Mouse (Mus musculus): ENCODE measurements around the gene Kiss1. TPM values are rescaled to one million over a fixed set of nuclear protein-coding genes. Genes with fewer than 3 reads are reported as not detected.

Kiss1 gene
- total and polyA plus RNA-seq, 3 experiments: not detected

DNA sequence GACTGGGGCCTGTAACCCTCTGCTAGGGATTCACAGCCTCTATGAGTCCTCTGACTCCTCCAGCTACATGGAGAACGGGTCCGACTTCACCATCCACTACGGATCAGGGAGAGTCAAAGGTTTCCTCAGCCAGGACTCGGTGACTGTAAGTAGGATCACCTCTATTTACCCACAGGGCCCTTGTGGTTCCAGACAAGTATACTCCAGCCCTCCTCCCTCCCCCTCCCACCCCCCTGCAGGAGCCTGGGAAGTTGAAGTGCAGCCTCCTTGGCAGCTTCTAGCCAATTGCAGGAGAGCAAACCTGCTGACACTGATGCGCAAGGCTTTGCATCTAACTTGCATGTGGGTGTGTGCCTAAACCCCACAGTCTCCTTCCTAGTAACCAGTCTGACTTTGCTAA lies 33.8 kb downstream of the Kiss1 start:
- Histone ChIP-seq H3K79me2 (replicated peaks; ENCODE audit: control insufficient read depth, extremely low read depth, insufficient read depth, poor library complexity, severe bottlenecking) (no peaks in the 10 kb centered on the region), H3K9ac (ENCODE audit: insufficient read depth, low read depth) (no peak overlapping the region), H3K36me3 (replicated peaks in 1 of 2; ENCODE audit: control insufficient read depth in 1 of 2, insufficient read depth in 1 of 2, low read length in 1 of 2) (no peaks in the 10 kb centered on the region), H3K4me3 (replicated peaks in 1 of 3; ENCODE audit: low read depth in 2 of 3, low read length in 2 of 3, poor library complexity in 1 of 3) (no peak overlapping the region), H3K27me3 (replicated peaks) (peaks cover 78% of the 10 kb centered on the region), H3K9me3 (replicated peaks; ENCODE audit: low read length) (no peaks in the 10 kb centered on the region), H3K27ac (ENCODE audit: insufficient read depth, low read depth) (no peak overlapping the region), H3K4me1 (ENCODE audit: control insufficient read depth in 1 of 2, insufficient read depth in 2 of 2) (peaks cover 18 to 32% of the 10 kb centered on the region in 2 experiments), H3K4me2 (ENCODE audit: insufficient read depth, low read depth, poor library complexity, severe bottlenecking) (peak overlapping the region; percentile 39; the same call in 1 of the 2 replicates)
- no peak for TF ChIP-seq E2F4 (IDR thresholded peaks at IDR 0.05; ENCODE audit: insufficient replicate concordance, low read depth, low read length)
- no peak for TF ChIP-seq NRF1 (IDR thresholded peaks at IDR 0.05; ENCODE audit: low read depth, low read length)
- no peak for TF ChIP-seq ZC3H11A (IDR thresholded peaks at IDR 0.05; ENCODE audit: low read depth, low read length)
- TF ChIP-seq KAT2A (IDR thresholded peaks at IDR 0.05; ENCODE audit: insufficient replicate concordance, low read length): no peak
- TF ChIP-seq MAX (IDR thresholded peaks at IDR 0.05; ENCODE audit: low read length): no peak
- no peak for TF ChIP-seq JUN (IDR thresholded peaks at IDR 0.05; ENCODE audit: insufficient read depth, low read depth, low read length)
- TF ChIP-seq ELF1 (IDR thresholded peaks at IDR 0.05; ENCODE audit: low read depth, low read length): no peak
- TF ChIP-seq ZKSCAN1 (IDR thresholded peaks at IDR 0.05; ENCODE audit: borderline replicate concordance, low read depth, low read length): no peak
- TF ChIP-seq GABPA (IDR thresholded peaks at IDR 0.05; ENCODE audit: insufficient replicate concordance, low read depth, low read length): no peak
- no peak for TF ChIP-seq BHLHE40 (IDR thresholded peaks at IDR 0.05; ENCODE audit: low read depth, low read length)
- TF ChIP-seq MAFK (IDR thresholded peaks at IDR 0.05; ENCODE audit: insufficient replicate concordance, low read length): no peak
- TF ChIP-seq PAX5 (IDR thresholded peaks at IDR 0.05; ENCODE audit: low read length): no peak
- no peak for TF ChIP-seq ZNF384 (IDR thresholded peaks at IDR 0.05; ENCODE audit: low read depth, low read length)
- no peak for TF ChIP-seq SIN3A (IDR thresholded peaks at IDR 0.05; ENCODE audit: low read length)
- TF ChIP-seq IRF4 (IDR thresholded peaks at IDR 0.05; ENCODE audit: low read depth, low read length): no peak
- no peak for TF ChIP-seq RAD21 (IDR thresholded peaks at IDR 0.05; ENCODE audit: low read depth, low read length)
- no peak for TF ChIP-seq SMC3 (IDR thresholded peaks at IDR 0.05; ENCODE audit: low read depth, low read length)
- TF ChIP-seq TBP (conservative IDR thresholded peaks at IDR 0.05; ENCODE audit: low read depth, low read length): no peak
- no peak for TF ChIP-seq ZMIZ1 (IDR thresholded peaks at IDR 0.05; ENCODE audit: low read depth, low read length)
- no peak for TF ChIP-seq USF2 (conservative IDR thresholded peaks at IDR 0.05; ENCODE audit: low read depth, low read length)
- dilution Hi-C loops (cut with MboI; ENCODE audit: extremely low pct_ligation_motif_present, extremely low pct_unique_long_range_greater_than_20kb, low sequenced_read_pairs) (no loop called here), in situ Hi-C loops (cut with MboI; ENCODE audit: low pct_ligation_motif_present, low pct_unique_long_range_greater_than_20kb, low sequenced_read_pairs) (loop anchor here (25.0 kb wide), 1 partner anchor 318 kb away; the partner anchor contains the start of genes Mdm4 and Pik3c2b)
- DNase-seq (ENCODE audit: extremely low read depth): peak; percentile 51

DNA sequence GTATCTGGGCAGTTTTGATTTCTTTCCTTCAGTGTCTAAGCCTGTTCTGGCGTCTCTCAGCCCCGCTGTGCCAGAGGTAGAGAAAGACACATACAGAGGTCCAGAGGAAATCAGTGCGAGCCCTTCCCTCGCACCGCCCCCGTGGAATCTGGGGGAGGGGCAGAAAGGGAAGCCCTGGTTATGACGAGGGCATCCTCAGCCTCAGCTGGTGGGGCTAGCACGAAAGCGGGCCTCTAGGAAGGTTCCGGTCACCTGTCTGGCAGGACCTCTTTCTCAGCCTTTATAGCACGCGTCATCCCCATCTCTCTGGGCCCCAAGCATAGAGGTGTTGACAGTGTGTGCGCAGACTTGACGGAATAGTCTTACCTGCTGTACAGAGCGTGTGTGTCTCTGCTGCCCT lies 34.2 kb downstream of the Kiss1 start:
- Histone ChIP-seq H3K4me1 (ENCODE audit: control insufficient read depth in 1 of 2, insufficient read depth in 2 of 2) (peaks cover 18 to 32% of the 10 kb centered on the region in 2 experiments), H3K79me2 (replicated peaks; ENCODE audit: control insufficient read depth, extremely low read depth, insufficient read depth, poor library complexity, severe bottlenecking) (no peaks in the 10 kb centered on the region), H3K4me2 (ENCODE audit: insufficient read depth, low read depth, poor library complexity, severe bottlenecking) (peak overlapping the region; percentile 39), H3K4me3 (replicated peaks in 1 of 3; ENCODE audit: low read depth in 2 of 3, low read length in 2 of 3, poor library complexity in 1 of 3) (peak overlapping the region in 1 of 3 experiments; percentile 9), H3K36me3 (replicated peaks in 1 of 2; ENCODE audit: control insufficient read depth in 1 of 2, insufficient read depth in 1 of 2, low read length in 1 of 2) (no peaks in the 10 kb centered on the region), H3K9ac (ENCODE audit: insufficient read depth, low read depth) (no peak overlapping the region), H3K27ac (ENCODE audit: insufficient read depth, low read depth) (no peak overlapping the region), H3K9me3 (replicated peaks; ENCODE audit: low read length) (peaks cover 1% of the 10 kb centered on the region), H3K27me3 (replicated peaks) (peaks cover 76% of the 10 kb centered on the region)
- no peak for TF ChIP-seq POLR2A (IDR thresholded peaks at IDR 0.05; ENCODE audit: low read depth, low read length)
- TF ChIP-seq ETS1 (conservative IDR thresholded peaks at IDR 0.05; ENCODE audit: low read depth, low read length): peak; percentile 58
- TF ChIP-seq BHLHE40 (IDR thresholded peaks at IDR 0.05; ENCODE audit: low read depth, low read length): 0 out of 2 replicates have a peak, but pooled peaks have one; percentile 6
- in situ Hi-C loops (cut with MboI; ENCODE audit: low pct_ligation_motif_present, low pct_unique_long_range_greater_than_20kb, low sequenced_read_pairs): loop anchor here (25.0 kb wide), 1 partner anchor 319 kb away; the partner anchor contains the start of genes Mdm4 and Pik3c2b
- DNase-seq (ENCODE audit: extremely low read depth): peak; percentile 27
- dilution Hi-C loops (cut with MboI; ENCODE audit: extremely low pct_ligation_motif_present, extremely low pct_unique_long_range_greater_than_20kb, low sequenced_read_pairs): no loop called here

Data from CH12.LX (cell line).